ENCODE assay signal across 8 mouse cellular contexts in the genomic region with DNA sequence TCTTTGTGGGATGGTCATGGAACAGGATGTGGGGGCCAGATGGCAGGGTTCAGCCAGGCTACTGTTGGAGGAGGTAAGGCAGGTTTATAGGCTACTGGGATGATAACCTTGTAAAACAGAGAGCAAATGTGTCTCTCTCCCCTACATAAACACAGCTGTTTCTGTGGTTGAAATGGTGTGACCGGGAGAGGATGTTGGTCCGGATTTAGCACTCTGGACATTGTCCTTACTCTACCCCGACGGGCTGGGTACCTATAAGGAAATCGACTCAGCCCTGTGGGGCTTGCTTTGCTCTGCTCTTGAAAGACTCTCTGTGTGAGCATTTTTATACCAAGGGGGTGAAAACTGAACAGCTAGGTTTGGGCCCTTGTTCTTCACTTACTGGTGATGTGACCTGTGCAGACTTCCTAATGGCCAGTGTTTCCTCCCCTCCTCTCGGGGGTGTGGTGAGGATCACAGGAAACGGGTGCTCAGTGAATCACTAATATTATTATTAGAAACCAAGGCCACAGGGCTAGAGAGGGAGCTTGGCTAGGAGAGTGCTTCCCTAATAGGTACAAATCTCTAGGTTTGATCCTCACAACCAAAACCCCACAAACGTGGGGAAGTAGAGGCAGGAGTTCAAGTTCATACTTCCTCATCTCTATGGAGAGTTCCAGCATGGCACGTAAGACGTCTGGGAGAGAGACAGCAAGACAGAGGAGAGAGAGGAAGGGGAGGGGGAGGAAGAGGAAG. TPM values are rescaled to one million over a fixed set of nuclear protein-coding genes. Genes with fewer than 3 reads are reported as not detected.
DNase-seq lines count a peak whose midpoint lies in the region; ATAC-seq lines count a peak whose summit lies in the region.

No protein-coding gene starts in this region.

- WGBS in embryonic facial prominence, embryonic 14.5 days = 51% methylated on average over 10 of the region's 10 CpGs
- WGBS in limb, embryonic 11.5 days = 59% methylated on average over 10 of the region's 10 CpGs
- WGBS in neural tube, embryonic 14.5 days = 66% methylated on average over 10 of the region's 10 CpGs

- ATAC-seq in embryonic facial prominence, embryonic 14.5 days (ENCODE audit: low read depth) = no peak
- no peak for ATAC-seq in limb, embryonic 11.5 days (ENCODE audit: insufficient number of reproducible peaks, low FRiP score, low TSS enrichment, low read depth)
- no peak for ATAC-seq in neural tube, embryonic 14.5 days (ENCODE audit: low read depth)

- H3K4me1 ChIP-seq in embryonic facial prominence, embryonic 14.5 days (ENCODE audit: control insufficient read depth, insufficient read depth, low read length) = peaks cover 47% of the 10 kb centered on the region
- peaks cover 45% of the 10 kb centered on the region for H3K4me1 ChIP-seq in limb, embryonic 11.5 days (ENCODE audit: control insufficient read depth, insufficient read depth, low read length)
- peaks cover 41% of the 10 kb centered on the region for H3K4me1 ChIP-seq in neural tube, embryonic 14.5 days (ENCODE audit: control insufficient read depth, insufficient read depth, low read length)

- H3K4me2 ChIP-seq in embryonic facial prominence, embryonic 14.5 days (ENCODE audit: low read depth, low read length) = no peak overlapping the region
- H3K4me2 ChIP-seq in limb, embryonic 11.5 days (ENCODE audit: low read depth, severe bottlenecking) = no peak overlapping the region
- no peak overlapping the region for H3K4me2 ChIP-seq in neural tube, embryonic 14.5 days (ENCODE audit: low read depth, low read length)

- no peaks in the 10 kb centered on the region for H3K36me3 ChIP-seq in embryonic facial prominence, embryonic 14.5 days (ENCODE audit: control insufficient read depth, insufficient read depth, low read length)
- H3K36me3 ChIP-seq in limb, embryonic 11.5 days (ENCODE audit: control insufficient read depth, insufficient read depth, low read length) = no peaks in the 10 kb centered on the region
- no peaks in the 10 kb centered on the region for H3K36me3 ChIP-seq in neural tube, embryonic 14.5 days (ENCODE audit: control insufficient read depth, insufficient read depth, low read length)

- peak overlapping the region; percentile 86 for H3K27ac ChIP-seq in embryonic facial prominence, embryonic 14.5 days (replicated peaks; ENCODE audit: low read depth, low read length)
- peak overlapping the region; percentile 78; the same call in 1 of the 2 replicates for H3K27ac ChIP-seq in limb, embryonic 11.5 days (replicated peaks; ENCODE audit: low read depth, low read length)
- H3K27ac ChIP-seq in neural tube, embryonic 14.5 days (ENCODE audit: low read depth, low read length) = peak overlapping the region; percentile 91

- no peaks in the 10 kb centered on the region for H3K27me3 ChIP-seq in embryonic facial prominence, embryonic 14.5 days (replicated peaks; ENCODE audit: control insufficient read depth, insufficient read depth, low read length)
- no peaks in the 10 kb centered on the region for H3K27me3 ChIP-seq in limb, embryonic 11.5 days (ENCODE audit: control insufficient read depth, insufficient read depth, low read length)
- no peaks in the 10 kb centered on the region for H3K27me3 ChIP-seq in neural tube, embryonic 14.5 days (ENCODE audit: control insufficient read depth, insufficient read depth, low read length)

- intact Hi-C loops in heart, postnatal 36 days (cut with DNase I) = loop anchor here (1.0 to 5.0 kb wide), 4 partner anchors 15 to 65 kb away; no protein-coding TSS in a partner anchor

- H3K4me3 ChIP-seq in embryonic facial prominence, embryonic 14.5 days (ENCODE audit: low read depth, low read length) = no peak overlapping the region
- no peak overlapping the region for H3K4me3 ChIP-seq in limb, embryonic 11.5 days (ENCODE audit: low read depth, low read length)
- H3K4me3 ChIP-seq in neural tube, embryonic 14.5 days (ENCODE audit: low read depth, low read length) = no peak overlapping the region

- no peak overlapping the region for H3K9ac ChIP-seq in embryonic facial prominence, embryonic 14.5 days (ENCODE audit: low read depth, low read length)
- no peak overlapping the region for H3K9ac ChIP-seq in limb, embryonic 11.5 days (ENCODE audit: low read length)
- no peak overlapping the region for H3K9ac ChIP-seq in neural tube, embryonic 14.5 days (replicated peaks; ENCODE audit: low read depth, low read length)

- DNase-seq in adrenal gland, adult 8-10 months = peak; percentile 67
- DNase-seq in embryonic facial prominence, embryonic 14.5 days (ENCODE audit: low spot score) = no peak
- peak; percentile 54 to 74 for DNase-seq in heart, postnatal 36 days
- no peak for DNase-seq in limb, embryonic 11.5 days (ENCODE audit: low spot score)
- no peak for DNase-seq in ovary, postnatal 10 days (ENCODE audit: low spot score)
- DNase-seq in cerebellum, postnatal 10 days = no peak
- no peak for DNase-seq in frontal cortex, adult 2 months (ENCODE audit: extremely low spot score in 1 of 2, low spot score in 1 of 2)

- H3K9me3 ChIP-seq in embryonic facial prominence, embryonic 14.5 days (ENCODE audit: control insufficient read depth, low read length) = no peaks in the 10 kb centered on the region
- no peaks in the 10 kb centered on the region for H3K9me3 ChIP-seq in limb, embryonic 11.5 days (ENCODE audit: control insufficient read depth, low read length)
- no peaks in the 10 kb centered on the region for H3K9me3 ChIP-seq in neural tube, embryonic 14.5 days (ENCODE audit: control insufficient read depth, low read length)

RNA-seq across cellular contexts. Expression of gene Cuedc1, which starts 19.7 kb away (rescaled TPM):
- 100 to 1,000 TPM in 2 of 4 experiments, 10 to 100 TPM in 2; 46.1 to 114 (median 84.3) TPM for total RNA-seq in adrenal gland, adult 8-10 months (2022)
- 17.4 and 17.7 TPM in 2 replicates for polyA plus RNA-seq in embryonic facial prominence, embryonic 14.5 days (2014; fragmentation: Nextera tagmentation; extraction: Ambion mirVana)
- total RNA-seq in heart, postnatal 36 days (2021) = 10 to 100 TPM; 47.9 to 54.2 TPM
- 14.3 and 15.7 TPM in 2 replicates for polyA plus RNA-seq in limb, embryonic 11.5 days (2014; fragmentation: Nextera tagmentation; extraction: Ambion mirVana)
- polyA plus RNA-seq in neural tube, embryonic 14.5 days (2014; fragmentation: Nextera tagmentation; extraction: Ambion mirVana) = 34.0 and 38.3 TPM in 2 replicates
- polyA plus RNA-seq in frontal cortex, adult 2 months (2012; rRNA removed) = 28.0 and 32.7 TPM in 2 replicates

RNA-seq across cellular contexts. Expression of gene Vezf1, which starts 49.4 kb away (rescaled TPM):
- 10 to 100 TPM; 42.1 to 71.0 (median 59.4) TPM for total RNA-seq in adrenal gland, adult 8-10 months (2022)
- polyA plus RNA-seq in embryonic facial prominence, embryonic 14.5 days (2014; fragmentation: Nextera tagmentation; extraction: Ambion mirVana) = 35.3 and 36.6 TPM in 2 replicates
- total RNA-seq in heart, postnatal 36 days (2021) = 10 to 100 TPM; 45.0 to 46.7 TPM
- polyA plus RNA-seq in limb, embryonic 11.5 days (2014; fragmentation: Nextera tagmentation; extraction: Ambion mirVana) = 63.7 and 67.5 TPM in 2 replicates
- polyA plus RNA-seq in neural tube, embryonic 14.5 days (2014; fragmentation: Nextera tagmentation; extraction: Ambion mirVana) = 50.2 and 53.5 TPM in 2 replicates
- 23.2 and 24.3 TPM in 2 replicates for polyA plus RNA-seq in frontal cortex, adult 2 months (2012; rRNA removed)

Comparison
In these comparisons a context has a peak if more than half of its experiments do, and no peak if none do; other contexts are left out.
1. DNase-seq: peak in adrenal gland, adult 8-10 months (single experiment) and heart, postnatal 36 days (2 of 2); none in embryonic facial prominence, embryonic 14.5 days (single experiment), limb, embryonic 11.5 days (single experiment), ovary, postnatal 10 days (single experiment), cerebellum, postnatal 10 days (0 of 2) and frontal cortex, adult 2 months (0 of 2).
2. Peak in every context shown above with its lines, with median percentiles within 50 percentile points of each other: H3K27ac ChIP-seq.